Mouse (Mus musculus) midbrain, embryonic 15.5 days (tissue): ENCODE data around the gene Asb4. TPM values are rescaled to one million over a fixed set of nuclear protein-coding genes. Genes with fewer than 3 reads are reported as not detected.
A peak's percentile ranks its signal among the peaks of the same experiment; 100 is the strongest.

Experiments used
- ATAC-seq: fragments of 200-750 bp; cut with Nextera tagmentation; replicated peaks from 2 replicates; pipeline ENCODE4 v1.8.0; 2017; ENCODE audit warnings: moderate TSS enrichment
- H3K27ac ChIP-seq: fragments of 300-500 bp; sonication (generic); 2 replicates; pipeline ENCODE4 v1.5.1; 2015; ENCODE audit warnings: mild to moderate bottlenecking, inconsistent platforms
- H3K27me3 ChIP-seq: fragments of 300-500 bp; sonication (generic); replicated peaks from 2 replicates; pipeline ENCODE4 v1.6.1; 2015; ENCODE audit warnings: inconsistent platforms
- H3K36me3 ChIP-seq: fragments of 300-500 bp; sonication (generic); replicated peaks from 2 replicates; pipeline ENCODE4 v1.6.1; 2015; ENCODE audit warnings: inconsistent platforms
- H3K4me1 ChIP-seq: fragments of 300-500 bp; sonication (generic); 2 replicates; pipeline ENCODE4 v1.6.1; 2015; ENCODE audit warnings: inconsistent platforms
- H3K4me2 ChIP-seq: fragments of 300-500 bp; sonication (generic); 2 replicates; pipeline ENCODE4 v1.6.1; 2015; ENCODE audit warnings: inconsistent platforms, mild to moderate bottlenecking, moderate library complexity
- H3K4me3 ChIP-seq: fragments of 300-500 bp; sonication (generic); 2 replicates; pipeline ENCODE4 v1.5.1; 2015; ENCODE audit warnings: mild to moderate bottlenecking, inconsistent platforms
- H3K9ac ChIP-seq: fragments of 300-500 bp; sonication (generic); 2 replicates; pipeline ENCODE4 v1.6.1; 2015; ENCODE audit warnings: mild to moderate bottlenecking, inconsistent platforms
- H3K9me3 ChIP-seq: fragments of 300-500 bp; sonication (generic); 2 replicates; pipeline ENCODE4 v1.6.1; 2016; ENCODE audit warnings: inconsistent platforms
- WGBS: fragments of 180-500 bp; shearing (Covaris S2); methylation state at CpG from one replicate; pipeline ENCODE4 v1.1.7; 2015; ENCODE audit warnings: mixed read lengths; 5-methylcytosine and 5-hydroxymethylcytosine counted together
- polyA plus RNA-seq: library from polyadenylated mRNA; unstranded; fragments of >200 nt; fragmentation: Nextera tagmentation; extraction: Ambion mirVana; gene quantifications from 2 replicates; pipeline ENCODE4 v1.2.1, GENCODE M21; 2015

Asb4 gene
- polyA plus RNA-seq, 1 experiment from 2014 or later, result 17.5 TPM

GRCm38 (mm10) chr6:5470480-5471318, 87.5 kb downstream of the Asb4 start:
- no peak overlapping the region for H3K4me2 ChIP-seq
- H3K9ac ChIP-seq, result no peak overlapping the region
- H3K9me3 ChIP-seq, result no peaks in the 10 kb centered on the region
- H3K4me1 ChIP-seq, result no peaks in the 10 kb centered on the region
- no peaks in the 10 kb centered on the region for H3K27me3 ChIP-seq
- H3K4me3 ChIP-seq, result no peak overlapping the region
- WGBS, result 56% methylated on average over 10 of the region's 10 CpGs
- ATAC-seq, result peak; percentile 69
- no peaks in the 10 kb centered on the region for H3K36me3 ChIP-seq
- H3K27ac ChIP-seq, result no peak overlapping the region

GRCm38 (mm10) chr6:5472692-5473091, 89.5 kb downstream of the Asb4 start:
- Histone ChIP-seq H3K9ac (no peak overlapping the region), H3K27ac (no peak overlapping the region), H3K9me3 (no peaks in the 10 kb centered on the region), H3K27me3 (no peaks in the 10 kb centered on the region), H3K36me3 (no peaks in the 10 kb centered on the region), H3K4me2 (no peak overlapping the region), H3K4me1 (no peaks in the 10 kb centered on the region), H3K4me3 (no peak overlapping the region)
- 93% methylated on average over 2 of the region's 2 CpGs for WGBS
- no peak for ATAC-seq

GRCm38 (mm10) chr6:5474021-5474420, 90.8 kb downstream of the Asb4 start:
- no peaks in the 10 kb centered on the region for H3K4me1 ChIP-seq
- no peak overlapping the region for H3K9ac ChIP-seq
- ATAC-seq, result no peak
- no peak overlapping the region for H3K4me2 ChIP-seq
- WGBS, result 60% methylated on average over 1 of the region's 1 CpGs
- no peak overlapping the region for H3K4me3 ChIP-seq
- H3K27me3 ChIP-seq, result no peaks in the 10 kb centered on the region
- H3K9me3 ChIP-seq, result no peaks in the 10 kb centered on the region
- no peaks in the 10 kb centered on the region for H3K36me3 ChIP-seq
- no peak overlapping the region for H3K27ac ChIP-seq

- Histone ChIP-seq H3K4me2 (no peak overlapping the region), H3K4me1 (no peaks in the 10 kb centered on the region), H3K27me3 (no peaks in the 10 kb centered on the region), H3K4me3 (no peak overlapping the region), H3K27ac (no peak overlapping the region), H3K9ac (no peak overlapping the region), H3K36me3 (no peaks in the 10 kb centered on the region), H3K9me3 (no peaks in the 10 kb centered on the region)
- ATAC-seq, result no peak
- 89% methylated on average over 2 of the region's 2 CpGs for WGBS
These were observed 97.9 kb downstream of the Asb4 start for GRCm38 (mm10) chr6:5481066-5481465.

GRCm38 (mm10) chr6:5482270-5482783, 99.1 kb downstream of the Asb4 start:
- Histone ChIP-seq H3K4me2 (no peak overlapping the region), H3K4me1 (no peaks in the 10 kb centered on the region), H3K27ac (no peak overlapping the region), H3K9ac (no peak overlapping the region), H3K9me3 (no peaks in the 10 kb centered on the region), H3K36me3 (no peaks in the 10 kb centered on the region), H3K4me3 (no peak overlapping the region), H3K27me3 (no peaks in the 10 kb centered on the region)
- 62% methylated on average over 3 of the region's 3 CpGs for WGBS
- ATAC-seq, result no peak

Other genes starting within 250 kb of the Asb4 start
- 0.15 and 0.18 TPM in 2 replicates for gene Pon1, start 189.4 kb upstream of the Asb4 start, polyA plus RNA-seq
- gene Pon3, start 127.1 kb upstream of the Asb4 start, polyA plus RNA-seq, result 4.6 TPM in 2 replicates
- gene Pon2, start 84.9 kb upstream of the Asb4 start, polyA plus RNA-seq, result 23.0 and 23.8 TPM in 2 replicates
- gene Pdk4, start 112.9 kb downstream of the Asb4 start, polyA plus RNA-seq, result 1.1 and 1.7 TPM in 2 replicates